Mouse (Mus musculus) limb, embryonic 13.5 days (tissue): ENCODE data around the gene Olfr640. TPM values are rescaled to one million over a fixed set of nuclear protein-coding genes. Genes with fewer than 3 reads are reported as not detected.

Source experiments
- ATAC-seq: fragments of 200-750 bp; cut with Nextera tagmentation; 2 replicates; pipeline ENCODE4 v1.8.0; 2017; ENCODE audit warnings: low read depth, moderate number of reproducible peaks, moderate TSS enrichment; ENCODE audit not compliant: low FRiP score
- H3K27ac ChIP-seq: fragments of 300-500 bp; sonication (generic); 2 replicates; pipeline ENCODE4 v1.5.1; 2015; ENCODE audit warnings: inconsistent platforms, mild to moderate bottlenecking, moderate library complexity
- H3K27me3 ChIP-seq: fragments of 300-500 bp; sonication (generic); 2 replicates; pipeline ENCODE4 v1.6.1; 2015; ENCODE audit warnings: mild to moderate bottlenecking, inconsistent platforms
- H3K36me3 ChIP-seq: fragments of 300-500 bp; sonication (generic); 2 replicates; pipeline ENCODE4 v1.6.1; 2015; ENCODE audit warnings: inconsistent platforms, mild to moderate bottlenecking, moderate library complexity
- H3K4me1 ChIP-seq: fragments of 300-500 bp; sonication (generic); 2 replicates; pipeline ENCODE4 v1.6.1; 2015; ENCODE audit warnings: inconsistent platforms
- H3K4me2 ChIP-seq: fragments of 300-500 bp; sonication (generic); replicated peaks from 2 replicates; pipeline ENCODE4 v1.6.1; 2015; ENCODE audit warnings: inconsistent platforms, mild to moderate bottlenecking, moderate library complexity
- H3K4me3 ChIP-seq: fragments of 300-500 bp; sonication (generic); 2 replicates; pipeline ENCODE4 v1.5.1; 2015; ENCODE audit warnings: moderate library complexity, mild to moderate bottlenecking, inconsistent platforms
- H3K9ac ChIP-seq: fragments of 300-500 bp; sonication (generic); 2 replicates; pipeline ENCODE4 v1.6.1; 2015; ENCODE audit warnings: mild to moderate bottlenecking, inconsistent platforms
- H3K9me3 ChIP-seq: fragments of 300-500 bp; sonication (generic); 2 replicates; pipeline ENCODE4 v1.6.1; 2016; ENCODE audit warnings: inconsistent platforms
- WGBS: fragments of 180-500 bp; shearing (Covaris S2); methylation state at CpG from one replicate; pipeline ENCODE4 v1.1.7; 2015; 5-methylcytosine and 5-hydroxymethylcytosine counted together
- polyA plus RNA-seq: library from polyadenylated mRNA; unstranded; fragments of >200 nt; fragmentation: Nextera tagmentation; extraction: Ambion mirVana; gene quantifications from 2 replicates; pipeline ENCODE4 v1.2.1, GENCODE M21; 2015

The Olfr640 gene
- polyA plus RNA-seq, result not detected in 2 replicates

DNA sequence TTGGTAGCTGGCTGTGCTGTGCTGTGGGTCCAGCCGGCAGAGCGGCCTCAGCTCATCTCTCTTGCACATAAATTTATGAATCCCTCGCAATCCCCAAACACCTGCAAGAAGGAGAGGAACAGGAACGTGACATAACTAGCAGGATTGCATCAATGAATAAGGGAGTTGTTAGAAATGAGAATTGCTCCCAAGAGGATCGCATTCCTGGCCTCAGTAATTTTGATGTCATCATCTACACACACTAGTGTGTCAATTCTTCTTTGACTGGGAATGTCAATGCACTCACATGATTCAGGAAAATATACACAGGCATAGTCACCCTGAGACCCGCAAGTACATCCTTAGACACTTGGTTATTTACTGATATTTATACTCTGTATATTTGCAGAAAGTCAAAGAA, at the start of gene Olfr640:
Gene Olfr640, minus strand, starts transcription at position 101 of the 400 bp plus-strand sequence.
- no peak for ATAC-seq
- Histone ChIP-seq H3K9ac (no peak within 1 kb of the TSS), H3K4me2 (no peak within 1 kb of the TSS), H3K36me3 (no peaks in the 10 kb centered on the region), H3K27me3 (no peaks in the 10 kb centered on the region), H3K9me3 (no peaks in the 10 kb centered on the region), H3K27ac (no peak within 1 kb of the TSS), H3K4me3 (no peak within 1 kb of the TSS), H3K4me1 (no peaks in the 10 kb centered on the region)
- WGBS, result 82% methylated on average over 6 of the region's 6 CpGs

- Histone ChIP-seq H3K9ac (no peak within 1 kb of the TSS), H3K27me3 (no peaks in the 10 kb centered on the region), H3K4me2 (no peak within 1 kb of the TSS), H3K27ac (no peak within 1 kb of the TSS), H3K36me3 (no peaks in the 10 kb centered on the region), H3K9me3 (no peaks in the 10 kb centered on the region), H3K4me3 (no peak within 1 kb of the TSS), H3K4me1 (no peaks in the 10 kb centered on the region)
- no peak for ATAC-seq
- WGBS, result 76% methylated on average over 2 of the region's 2 CpGs
Measured at GRCm38 (mm10) chr7:104071769-104072168, 46.4 kb upstream of the Olfr640 start, which contains the start of gene Olfr644. Gene Olfr644, minus strand, starts transcription at chr7:104071869.

- no peak within 1 kb of the TSS for H3K27ac ChIP-seq
- ATAC-seq, result no peak
- WGBS, result 46% methylated on average over 2 of the region's 2 CpGs
Measured at GRCm38 (mm10) chr7:104061345-104061744, 36.0 kb upstream of the Olfr640 start, which contains the start of gene 4930516K23Rik. Gene 4930516K23Rik, minus strand, starts transcription at chr7:104061445.

GRCm38 (mm10) chr7:104059215-104059614, 33.8 kb upstream of the Olfr640 start:
- Histone ChIP-seq H3K4me1 (no peaks in the 10 kb centered on the region), H3K27me3 (no peaks in the 10 kb centered on the region), H3K9ac (no peak overlapping the region), H3K4me3 (no peak overlapping the region), H3K9me3 (no peaks in the 10 kb centered on the region), H3K36me3 (no peaks in the 10 kb centered on the region), H3K27ac (no peak overlapping the region), H3K4me2 (no peak overlapping the region)
- ATAC-seq, result no peak
- WGBS, result 91% methylated on average over 1 of the region's 1 CpGs

More at GRCm38 (mm10) chr7:104061345-104061744, 36.0 kb upstream of the Olfr640 start, which contains the start of gene 4930516K23Rik:
- Histone ChIP-seq H3K9ac (no peak within 1 kb of the TSS), H3K4me1 (no peaks in the 10 kb centered on the region), H3K36me3 (no peaks in the 10 kb centered on the region), H3K4me2 (no peak within 1 kb of the TSS), H3K27me3 (no peaks in the 10 kb centered on the region), H3K9me3 (no peaks in the 10 kb centered on the region), H3K4me3 (no peak within 1 kb of the TSS)

DNA sequence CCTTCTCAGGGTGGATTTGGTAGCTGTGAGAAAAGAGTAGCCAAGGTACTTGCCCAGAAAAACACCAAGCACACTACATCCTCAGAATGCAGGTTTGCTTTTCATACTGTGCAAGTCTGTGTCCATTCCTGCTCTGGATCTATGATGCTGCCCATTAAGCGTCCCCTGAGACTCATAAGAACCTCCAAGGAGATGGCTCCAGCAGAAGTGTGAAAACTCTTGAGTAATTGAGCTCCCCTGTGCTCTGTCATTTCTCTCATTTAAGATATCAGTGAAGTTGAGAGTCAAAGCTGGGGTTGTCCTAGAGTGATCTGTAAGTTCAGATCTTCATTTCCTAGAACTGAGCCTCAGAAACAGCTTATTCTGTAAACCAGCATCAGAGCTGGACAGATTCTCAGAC, 27.2 kb upstream of the Olfr640 start, which contains the start of gene Olfr642:
Gene Olfr642, minus strand, starts transcription at position 101 of the 400 bp plus-strand sequence.
- H3K9ac ChIP-seq, result no peak within 1 kb of the TSS
- WGBS, result 61% methylated on average over 1 of the region's 1 CpGs
- ATAC-seq, result no peak
- H3K4me1 ChIP-seq, result no peaks in the 10 kb centered on the region
- no peak within 1 kb of the TSS for H3K4me3 ChIP-seq
- no peaks in the 10 kb centered on the region for H3K27me3 ChIP-seq
- no peak within 1 kb of the TSS for H3K4me2 ChIP-seq
- no peaks in the 10 kb centered on the region for H3K9me3 ChIP-seq
- H3K27ac ChIP-seq, result no peak within 1 kb of the TSS
- no peaks in the 10 kb centered on the region for H3K36me3 ChIP-seq

- no peak overlapping the region for H3K27ac ChIP-seq
- no peak overlapping the region for H3K4me2 ChIP-seq
- H3K9me3 ChIP-seq, result no peaks in the 10 kb centered on the region
- no peak overlapping the region for H3K9ac ChIP-seq
- H3K4me1 ChIP-seq, result no peaks in the 10 kb centered on the region
- no peaks in the 10 kb centered on the region for H3K36me3 ChIP-seq
- 85% methylated on average over 4 of the region's 4 CpGs for WGBS
- H3K27me3 ChIP-seq, result no peaks in the 10 kb centered on the region
- H3K4me3 ChIP-seq, result no peak overlapping the region
- ATAC-seq, result no peak
Measured at GRCm38 (mm10) chr7:104050745-104051144, 25.4 kb upstream of the Olfr640 start.

GRCm38 (mm10) chr7:104035145-104035544, 9.8 kb upstream of the Olfr640 start, which contains the start of gene Olfr641:
Gene Olfr641, plus strand, starts transcription at chr7:104035445.
- H3K9ac ChIP-seq, result no peak within 1 kb of the TSS
- H3K27ac ChIP-seq, result no peak within 1 kb of the TSS
- 75% methylated on average over 1 of the region's 1 CpGs for WGBS
- no peaks in the 10 kb centered on the region for H3K36me3 ChIP-seq
- H3K4me1 ChIP-seq, result no peaks in the 10 kb centered on the region
- no peak for ATAC-seq
- H3K4me2 ChIP-seq, result no peak within 1 kb of the TSS
- no peaks in the 10 kb centered on the region for H3K27me3 ChIP-seq
- no peaks in the 10 kb centered on the region for H3K9me3 ChIP-seq
- H3K4me3 ChIP-seq, result no peak within 1 kb of the TSS

DNA sequence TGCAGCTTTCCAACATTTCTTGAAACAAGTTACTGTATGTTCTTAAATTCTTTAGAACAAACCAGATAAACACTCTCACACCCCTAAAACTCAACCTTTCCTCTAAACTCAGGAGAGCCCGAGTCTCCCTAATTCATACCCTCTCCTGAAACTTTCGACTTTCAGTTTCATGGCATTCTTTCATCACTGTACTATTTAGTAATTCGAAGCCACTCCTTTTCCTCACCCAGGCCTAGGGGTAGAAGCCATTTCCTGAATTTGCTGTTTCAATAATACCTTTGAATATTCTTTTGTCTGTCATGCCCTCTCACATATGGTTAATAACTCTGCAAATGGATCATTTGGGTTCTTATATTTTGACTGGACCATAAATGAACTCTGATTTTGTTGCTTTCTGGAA, 1.6 kb upstream of the Olfr640 start:
- H3K4me3 ChIP-seq, result no peak overlapping the region
- ATAC-seq, result no peak
- no peaks in the 10 kb centered on the region for H3K4me1 ChIP-seq
- no peaks in the 10 kb centered on the region for H3K36me3 ChIP-seq
- H3K27me3 ChIP-seq, result no peaks in the 10 kb centered on the region
- H3K4me2 ChIP-seq, result no peak overlapping the region
- no peak overlapping the region for H3K27ac ChIP-seq
- 79% methylated on average over 3 of the region's 3 CpGs for WGBS
- no peak overlapping the region for H3K9ac ChIP-seq
- H3K9me3 ChIP-seq, result no peaks in the 10 kb centered on the region

DNA sequence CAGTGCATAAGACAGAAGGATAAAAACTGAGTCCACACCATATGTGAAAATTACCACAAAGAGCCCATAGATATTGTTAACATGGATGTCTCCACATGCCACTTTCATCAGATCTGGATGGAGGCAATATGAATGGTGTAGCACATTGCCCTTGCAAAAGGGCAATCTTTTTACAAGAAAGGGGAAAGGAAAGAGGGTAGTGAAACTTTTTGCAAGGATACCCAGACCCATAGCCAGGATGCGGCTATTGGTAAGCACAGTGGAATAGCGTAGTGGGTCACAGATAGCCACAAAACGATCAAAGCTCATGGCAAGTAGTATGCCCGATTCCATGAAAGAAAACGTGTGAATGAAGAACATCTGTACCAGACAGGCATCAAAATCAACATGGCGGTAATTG, 3.7 kb downstream of the Olfr640 start:
- ATAC-seq, result no peak
- 90% methylated on average over 6 of the region's 6 CpGs for WGBS
- Histone ChIP-seq H3K9me3 (no peaks in the 10 kb centered on the region), H3K4me3 (no peak overlapping the region), H3K4me1 (no peaks in the 10 kb centered on the region), H3K27ac (no peak overlapping the region), H3K27me3 (no peaks in the 10 kb centered on the region), H3K4me2 (no peak overlapping the region), H3K36me3 (no peaks in the 10 kb centered on the region), H3K9ac (no peak overlapping the region)

- Histone ChIP-seq H3K4me2 (no peak overlapping the region), H3K9ac (no peak overlapping the region), H3K27me3 (no peaks in the 10 kb centered on the region), H3K36me3 (no peaks in the 10 kb centered on the region), H3K27ac (no peak overlapping the region), H3K9me3 (no peaks in the 10 kb centered on the region), H3K4me1 (no peaks in the 10 kb centered on the region), H3K4me3 (no peak overlapping the region)
- WGBS, result 87% methylated on average over 1 of the region's 1 CpGs
- no peak for ATAC-seq
Measured at GRCm38 (mm10) chr7:104018953-104019352, 6.4 kb downstream of the Olfr640 start.

GRCm38 (mm10) chr7:104017203-104017602, 8.2 kb downstream of the Olfr640 start, which contains the start of gene Olfr639:
Gene Olfr639, minus strand, starts transcription at chr7:104017303.
- H3K9ac ChIP-seq, result no peak within 1 kb of the TSS
- H3K4me2 ChIP-seq, result no peak within 1 kb of the TSS
- no peaks in the 10 kb centered on the region for H3K36me3 ChIP-seq
- no peak for ATAC-seq
- H3K27me3 ChIP-seq, result no peaks in the 10 kb centered on the region
- H3K4me1 ChIP-seq, result no peaks in the 10 kb centered on the region
- no peak within 1 kb of the TSS for H3K4me3 ChIP-seq
- 0 out of 2 replicates have a peak, but pooled peaks cover under 1% of the 10 kb centered on the region for H3K9me3 ChIP-seq
- no peak within 1 kb of the TSS for H3K27ac ChIP-seq

- H3K27ac ChIP-seq, result no peak overlapping the region
- H3K4me3 ChIP-seq, result no peak overlapping the region
- H3K4me2 ChIP-seq, result no peak overlapping the region
- H3K36me3 ChIP-seq, result no peaks in the 10 kb centered on the region
- H3K27me3 ChIP-seq, result no peaks in the 10 kb centered on the region
- no peaks in the 10 kb centered on the region for H3K9me3 ChIP-seq
- ATAC-seq, result no peak
- no peaks in the 10 kb centered on the region for H3K4me1 ChIP-seq
- no peak overlapping the region for H3K9ac ChIP-seq
Measured at GRCm38 (mm10) chr7:103999124-103999523, 26.2 kb downstream of the Olfr640 start.

GRCm38 (mm10) chr7:103998446-103998845, 26.9 kb downstream of the Olfr640 start, which contains the start of gene Olfr638:
Gene Olfr638, plus strand, starts transcription at chr7:103998746.
- Histone ChIP-seq H3K36me3 (no peaks in the 10 kb centered on the region), H3K4me3 (no peak within 1 kb of the TSS), H3K9ac (no peak within 1 kb of the TSS), H3K9me3 (no peaks in the 10 kb centered on the region), H3K4me1 (no peaks in the 10 kb centered on the region), H3K27ac (no peak within 1 kb of the TSS), H3K27me3 (no peaks in the 10 kb centered on the region), H3K4me2 (no peak within 1 kb of the TSS)
- ATAC-seq, result no peak
